Mouse (Mus musculus): Measurements from ENCODE around the gene Gm10490. TPM values are rescaled to one million over a fixed set of nuclear protein-coding genes. Genes with fewer than 3 reads are reported as not detected.
"Not testable (repeated sequence)": the region's sequence is repeated elsewhere in the genome, so short reads cannot be mapped to it uniquely, and the experiment has no call there.

The Gm10490 gene
- polyA plus RNA-seq, 1 experiment from 2014 or later: not detected

- 40% methylated on average over 12 of the region's 13 CpGs for WGBS
- H3K27ac ChIP-seq (replicated peaks): peak overlapping the region; percentile 93
- ATAC-seq (ENCODE audit: low FRiP score, low read depth): no peak
These were observed 11.1 kb upstream of the Gm10490 start for GRCm38 (mm10) chrX:7898211-7898610.

GRCm38 (mm10) chrX:7898880-7899874, 10.2 kb upstream of the Gm10490 start, which contains the start of the genes Pqbp1 and Timm17b:
Pqbp1 (minus strand) TSS chrX:7899269.
Timm17b (plus strand) TSS chrX:7899357.
- Histone ChIP-seq H3K9ac (peak within 1 kb of the TSS; percentile 60), H3K4me1 (replicated peaks) (peaks cover 17% of the 10 kb centered on the region), H3K36me3 (peaks cover 13% of the 10 kb centered on the region), H3K4me2 (peak within 1 kb of the TSS; percentile 59), H3K27me3 (no peaks in the 10 kb centered on the region), H3K9me3 (no peaks in the 10 kb centered on the region), H3K4me3 (peak within 1 kb of the TSS; percentile 66), H3K27ac (replicated peaks) (peak within 1 kb of the TSS; percentile 93)
- WGBS: 15% methylated on average over 61 of the region's 62 CpGs
- peak; percentile 98 for ATAC-seq (ENCODE audit: low FRiP score, low read depth)

More at GRCm38 (mm10) chrX:7898211-7898610, 11.1 kb upstream of the Gm10490 start:
- H3K9me3 ChIP-seq: no peaks in the 10 kb centered on the region
- peak overlapping the region; percentile 66 for H3K4me3 ChIP-seq
- H3K9ac ChIP-seq: peak overlapping the region; percentile 49
- H3K36me3 ChIP-seq: peaks cover 16% of the 10 kb centered on the region
- peak overlapping the region; percentile 59 for H3K4me2 ChIP-seq
- H3K4me1 ChIP-seq (replicated peaks): peaks cover 17% of the 10 kb centered on the region
- H3K27me3 ChIP-seq: no peaks in the 10 kb centered on the region

- Histone ChIP-seq H3K9ac (no peak overlapping the region), H3K4me1 (replicated peaks) (peaks cover 8% of the 10 kb centered on the region; the same call in 1 of the 2 replicates), H3K4me2 (no peak overlapping the region), H3K27me3 (no peaks in the 10 kb centered on the region), H3K9me3 (no peaks in the 10 kb centered on the region), H3K36me3 (no peaks in the 10 kb centered on the region), H3K27ac (replicated peaks) (no peak overlapping the region), H3K4me3 (no peak overlapping the region)
- WGBS: 90% methylated on average over 5 of the region's 5 CpGs
- ATAC-seq (ENCODE audit: low FRiP score, low read depth): no peak
These were observed 4.9 kb upstream of the Gm10490 start for GRCm38 (mm10) chrX:7904441-7904840.

- Histone ChIP-seq H3K4me3 (no peak within 1 kb of the TSS), H3K9me3 (no peaks in the 10 kb centered on the region), H3K36me3 (no peaks in the 10 kb centered on the region), H3K4me2 (no peak within 1 kb of the TSS), H3K27me3 (no peaks in the 10 kb centered on the region), H3K4me1 (replicated peaks) (no peaks in the 10 kb centered on the region), H3K27ac (replicated peaks) (no peak within 1 kb of the TSS), H3K9ac (no peak within 1 kb of the TSS)
- ATAC-seq (ENCODE audit: low FRiP score, low read depth): no peak
- 81% methylated on average over 5 of the region's 5 CpGs for WGBS
These were observed 1.6 kb upstream of the Gm10490 start, which contains the start of gene Gm10491 for GRCm38 (mm10) chrX:7907735-7908134. Gm10491 (minus strand) TSS chrX:7907835.

GRCm38 (mm10) chrX:7910473-7910872, 1.1 kb downstream of the Gm10490 start:
- Histone ChIP-seq H3K36me3 (no peaks in the 10 kb centered on the region), H3K4me3 (no peak overlapping the region), H3K27ac (replicated peaks) (no peak overlapping the region), H3K27me3 (no peaks in the 10 kb centered on the region), H3K9me3 (no peaks in the 10 kb centered on the region), H3K4me2 (no peak overlapping the region), H3K4me1 (replicated peaks) (no peaks in the 10 kb centered on the region), H3K9ac (no peak overlapping the region)
- 0 out of 2 replicates have a peak, but pooled peaks have one; percentile 30 for ATAC-seq (ENCODE audit: low FRiP score, low read depth)
- 50% methylated on average over 6 of the region's 6 CpGs for WGBS

- H3K27me3 ChIP-seq: not testable (repeated sequence)
These were observed 6.3 kb downstream of the Gm10490 start for GRCm38 (mm10) chrX:7915669-7916068.

GRCm38 (mm10) chrX:7917960-7918359, 8.6 kb downstream of the Gm10490 start:
- not testable (repeated sequence) for ATAC-seq (ENCODE audit: low FRiP score, low read depth); H3K4me3 ChIP-seq; H3K4me2 ChIP-seq; H3K4me1 ChIP-seq (replicated peaks); H3K36me3 ChIP-seq; H3K27me3 ChIP-seq; H3K27ac ChIP-seq (replicated peaks); H3K9ac ChIP-seq; H3K9me3 ChIP-seq
- 74% methylated on average over 6 of the region's 6 CpGs for WGBS

More at GRCm38 (mm10) chrX:7915669-7916068, 6.3 kb downstream of the Gm10490 start:
- not testable (repeated sequence) for ATAC-seq (ENCODE audit: low FRiP score, low read depth); H3K36me3 ChIP-seq; H3K4me2 ChIP-seq; H3K9me3 ChIP-seq; H3K9ac ChIP-seq; H3K4me1 ChIP-seq (replicated peaks); H3K4me3 ChIP-seq; H3K27ac ChIP-seq (replicated peaks)
- WGBS: 25% methylated on average over 3 of the region's 3 CpGs

- Histone ChIP-seq H3K4me2 (peak within 1 kb of the TSS; percentile 70), H3K4me1 (replicated peaks) (peaks cover 12% of the 10 kb centered on the region; the same call in 1 of the 2 replicates), H3K9me3 (no peaks in the 10 kb centered on the region), H3K4me3 (peak within 1 kb of the TSS; percentile 53), H3K9ac (peak within 1 kb of the TSS; percentile 64), H3K27me3 (no peaks in the 10 kb centered on the region), H3K27ac (replicated peaks) (peak within 1 kb of the TSS; percentile 85), H3K36me3 (no peaks in the 10 kb centered on the region; the same call in 1 of the 2 replicates)
- 15% methylated on average over 29 of the region's 40 CpGs for WGBS
- ATAC-seq (ENCODE audit: low FRiP score, low read depth): peak; percentile 93
These were observed 10.4 kb downstream of the Gm10490 start, which contains the start of gene Pcsk1n for GRCm38 (mm10) chrX:7919601-7920383. Pcsk1n (plus strand) TSS chrX:7919822.

- Histone ChIP-seq H3K36me3 (no peaks in the 10 kb centered on the region; the same call in 1 of the 2 replicates), H3K4me2 (peak overlapping the region; percentile 70), H3K27ac (replicated peaks) (peak overlapping the region; percentile 85), H3K9me3 (no peaks in the 10 kb centered on the region), H3K9ac (peak overlapping the region; percentile 53), H3K4me1 (replicated peaks) (peaks cover 12% of the 10 kb centered on the region; the same call in 1 of the 2 replicates), H3K27me3 (no peaks in the 10 kb centered on the region), H3K4me3 (peak overlapping the region; percentile 53)
- ATAC-seq (ENCODE audit: low FRiP score, low read depth): no peak
- 15% methylated on average over 43 of the region's 48 CpGs for WGBS
These were observed 12.7 kb downstream of the Gm10490 start for GRCm38 (mm10) chrX:7922032-7922431.

GRCm38 (mm10) chrX:7926266-7926665, 16.9 kb downstream of the Gm10490 start:
- WGBS: 77% methylated on average over 6 of the region's 6 CpGs
- H3K4me3 ChIP-seq: no peak overlapping the region
- peaks cover 2% of the 10 kb centered on the region for H3K36me3 ChIP-seq
- no peak overlapping the region for H3K9ac ChIP-seq
- H3K27me3 ChIP-seq: no peaks in the 10 kb centered on the region
- H3K4me1 ChIP-seq (replicated peaks): peaks cover 12% of the 10 kb centered on the region; the same call in 1 of the 2 replicates
- H3K27ac ChIP-seq (replicated peaks): no peak overlapping the region
- H3K9me3 ChIP-seq: no peaks in the 10 kb centered on the region
- no peak overlapping the region for H3K4me2 ChIP-seq
- ATAC-seq (ENCODE audit: low FRiP score, low read depth): no peak

GRCm38 (mm10) chrX:7927116-7927515, 17.8 kb downstream of the Gm10490 start:
- WGBS: 25% methylated on average over 10 of the region's 10 CpGs
- Histone ChIP-seq H3K4me3 (no peak overlapping the region), H3K9ac (no peak overlapping the region), H3K4me1 (replicated peaks) (peaks cover 12% of the 10 kb centered on the region; the same call in 1 of the 2 replicates), H3K27ac (replicated peaks) (no peak overlapping the region), H3K27me3 (no peaks in the 10 kb centered on the region), H3K9me3 (no peaks in the 10 kb centered on the region), H3K36me3 (peaks cover 7% of the 10 kb centered on the region), H3K4me2 (no peak overlapping the region)
- ATAC-seq (ENCODE audit: low FRiP score, low read depth): no peak

Measured in hindbrain, embryonic 15.5 days (tissue).